Mouse (Mus musculus): ENCODE measurements around the gene Vdr.

Gene Vdr

DNA sequence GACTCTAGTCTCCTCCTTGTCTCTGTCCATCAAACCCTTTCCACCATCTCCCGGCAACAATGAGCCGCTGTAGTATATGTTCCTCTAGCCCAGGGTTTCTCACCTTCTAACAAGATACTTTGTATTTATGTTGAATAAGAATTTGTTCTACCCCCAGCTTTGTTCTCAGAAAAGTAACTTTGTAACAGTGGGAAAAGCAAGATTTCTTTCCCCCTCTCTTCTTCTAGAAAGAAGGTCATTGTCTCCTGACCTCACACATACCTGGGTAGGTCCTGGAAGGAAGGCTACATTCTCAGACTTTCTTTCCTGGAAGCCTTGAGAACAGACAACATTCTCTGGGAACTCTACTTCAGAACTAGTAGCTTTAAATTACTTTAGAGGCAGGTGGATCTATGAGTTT lies at the start of gene Vdr:
Gene Vdr, minus strand, starts transcription at position 101 of the 400 bp plus-strand sequence.
- no peak for DNase-seq (ENCODE audit: extremely low spot score, low read depth, low spot score)

DNA sequence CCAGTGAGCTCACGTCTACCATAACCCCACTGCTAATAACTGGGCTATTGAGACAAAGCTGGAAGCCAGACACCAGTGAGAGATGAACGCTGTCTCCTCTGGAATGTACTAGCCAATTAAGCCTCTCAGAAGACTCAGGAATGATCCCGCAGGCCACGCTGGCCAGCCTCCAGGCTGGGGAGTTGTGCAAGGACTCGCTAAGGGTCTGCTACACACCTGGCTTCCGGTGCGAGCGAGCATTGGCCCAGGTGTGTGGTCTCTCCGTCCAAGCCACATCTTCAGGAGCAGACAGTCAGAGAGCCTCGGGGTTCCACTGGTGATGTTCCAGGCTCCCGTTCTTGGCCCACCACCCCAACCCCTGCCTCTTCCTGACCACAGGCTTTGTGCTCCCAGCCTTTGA lies 46.0 kb upstream of the Vdr start:
- no peak for DNase-seq (ENCODE audit: extremely low spot score, low read depth, low spot score)

DNA sequence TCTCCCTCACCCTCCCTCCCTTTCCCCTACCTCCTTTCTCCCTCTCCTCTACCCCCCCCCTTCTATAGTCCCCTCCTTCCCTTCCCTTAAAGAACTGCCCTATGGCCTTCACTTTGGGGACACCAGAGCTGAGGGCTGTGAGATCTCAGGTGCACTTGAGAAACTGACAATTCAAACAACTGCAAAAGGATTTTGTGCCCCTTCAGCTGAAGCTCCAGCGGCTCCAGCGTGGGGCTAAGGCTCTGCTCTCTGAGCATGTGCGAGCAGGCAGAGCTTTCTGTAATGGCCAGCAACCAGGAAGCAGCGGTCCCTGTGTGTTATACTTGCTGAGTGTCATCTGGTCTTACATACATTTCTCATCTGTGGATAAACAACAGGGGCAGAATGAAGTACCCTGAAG lies 45.3 kb upstream of the Vdr start:
- DNase-seq (ENCODE audit: extremely low spot score, low read depth, low spot score) = no peak

DNA sequence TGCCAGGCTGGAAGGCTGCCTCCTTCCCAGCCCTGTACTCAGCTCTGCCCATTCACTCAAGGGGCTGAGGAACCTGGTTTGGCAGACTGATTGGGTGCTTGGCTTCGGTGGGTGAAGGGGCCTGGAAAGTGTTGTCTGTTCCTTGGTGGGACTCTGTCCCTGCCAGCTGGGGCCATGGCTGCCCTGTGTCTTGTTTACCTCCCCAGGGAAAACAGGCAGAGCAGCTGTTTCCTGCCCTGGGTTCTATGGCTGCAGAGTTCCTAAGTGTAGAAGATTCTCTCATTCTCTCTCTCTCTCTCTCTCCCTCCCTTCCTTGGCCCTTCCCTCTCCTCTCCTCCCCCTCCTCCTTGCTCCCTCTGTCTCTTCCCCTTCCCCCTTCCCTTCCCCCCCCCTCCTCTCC lies 44.9 kb upstream of the Vdr start:
- no peak for DNase-seq (ENCODE audit: extremely low spot score, low read depth, low spot score)

DNA sequence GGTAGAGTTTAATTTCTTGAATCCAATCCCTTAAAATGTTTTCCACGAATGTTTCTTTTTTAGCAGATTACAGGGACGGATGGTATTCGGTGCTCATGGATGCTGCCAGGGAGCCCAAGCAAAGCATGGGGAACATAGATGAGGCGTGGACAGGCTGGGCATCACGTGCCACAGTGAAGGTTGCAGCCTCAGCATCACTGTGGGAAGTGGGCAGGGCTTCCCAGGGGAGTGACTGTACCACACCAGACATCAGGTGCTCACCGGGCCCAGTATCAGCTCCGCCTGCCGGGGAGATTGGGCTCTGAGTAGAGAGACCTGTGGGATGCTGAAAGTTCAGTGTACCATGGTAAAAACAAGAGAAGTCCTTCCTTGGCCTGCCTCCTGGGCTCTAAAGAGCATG lies 44.2 kb upstream of the Vdr start:
- DNase-seq (ENCODE audit: extremely low spot score, low read depth, low spot score) = no peak

DNA sequence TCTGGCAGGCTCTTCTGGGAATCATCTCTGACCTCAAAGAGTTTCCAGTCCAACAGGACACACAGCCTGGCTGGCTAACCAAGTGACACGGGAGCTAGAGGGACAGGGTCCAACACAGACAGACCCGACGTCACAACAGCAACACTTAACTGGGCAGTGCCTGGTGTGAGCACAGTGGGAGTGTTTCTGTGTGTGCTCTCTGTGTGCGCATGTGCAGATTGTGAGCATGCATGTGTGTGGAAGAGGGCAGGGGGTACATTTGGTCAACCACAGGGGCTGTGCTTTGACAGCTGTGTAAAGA lies 42.4 kb upstream of the Vdr start:
- no peak for DNase-seq (ENCODE audit: extremely low spot score, low read depth, low spot score)

DNA sequence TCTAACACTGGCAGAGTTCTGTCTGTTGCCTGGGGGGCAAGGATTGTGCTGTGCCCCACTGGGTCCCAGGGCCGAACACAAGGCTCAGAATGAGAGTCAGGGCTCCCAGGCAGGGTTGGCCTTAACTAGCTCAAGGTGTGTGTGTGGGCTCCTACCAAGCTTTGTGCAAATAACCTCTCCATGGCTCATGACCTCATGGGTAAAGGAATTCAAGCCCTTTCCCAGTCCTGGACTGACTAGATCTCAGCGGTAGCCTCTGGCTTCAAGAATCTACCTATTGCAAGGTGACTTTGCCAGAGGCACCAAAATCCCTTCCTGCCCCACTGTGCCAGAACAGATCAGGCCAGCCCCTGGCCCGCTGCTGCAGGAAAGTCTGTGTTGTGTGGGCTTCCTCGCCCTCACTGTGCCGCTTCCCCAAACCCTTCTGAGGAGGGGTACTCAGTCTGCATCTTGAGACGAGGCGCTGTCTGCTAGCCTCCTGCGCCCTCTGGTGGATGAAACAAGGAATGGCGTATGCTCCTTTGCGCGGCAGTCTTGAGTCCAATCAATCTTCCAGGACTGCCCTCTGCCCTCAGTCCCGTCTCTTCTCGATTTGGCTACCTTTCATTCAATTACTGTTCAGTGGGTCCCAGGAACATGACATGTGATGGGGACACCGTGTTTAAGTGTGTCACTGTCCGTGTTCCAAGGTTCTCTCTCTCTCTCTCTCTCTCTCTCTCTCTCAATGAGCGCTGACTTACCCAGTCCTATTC lies 41.9 kb upstream of the Vdr start:
- peak; percentile 54 for DNase-seq (ENCODE audit: extremely low spot score, low read depth, low spot score)

DNA sequence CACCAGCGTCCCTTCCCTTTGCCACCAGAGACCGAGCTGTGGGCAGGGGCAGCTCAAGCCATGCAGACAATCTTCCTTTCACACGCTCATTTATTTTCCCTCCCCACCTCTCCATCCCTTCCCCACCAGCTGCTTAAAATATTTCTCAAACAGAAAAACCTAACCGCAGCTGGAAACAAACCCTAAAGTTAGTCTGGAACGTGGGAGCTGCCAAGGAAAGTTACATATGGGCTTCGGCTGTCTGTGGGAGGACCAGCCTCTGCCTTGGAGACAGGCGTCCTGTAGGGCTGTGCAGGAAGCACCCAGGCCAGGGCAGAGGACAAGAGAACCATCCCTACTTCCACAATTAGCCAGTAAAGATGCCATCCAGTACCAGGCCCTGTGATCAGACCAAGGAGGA lies 39.8 kb upstream of the Vdr start:
- no peak for DNase-seq (ENCODE audit: extremely low spot score, low read depth, low spot score)

DNA sequence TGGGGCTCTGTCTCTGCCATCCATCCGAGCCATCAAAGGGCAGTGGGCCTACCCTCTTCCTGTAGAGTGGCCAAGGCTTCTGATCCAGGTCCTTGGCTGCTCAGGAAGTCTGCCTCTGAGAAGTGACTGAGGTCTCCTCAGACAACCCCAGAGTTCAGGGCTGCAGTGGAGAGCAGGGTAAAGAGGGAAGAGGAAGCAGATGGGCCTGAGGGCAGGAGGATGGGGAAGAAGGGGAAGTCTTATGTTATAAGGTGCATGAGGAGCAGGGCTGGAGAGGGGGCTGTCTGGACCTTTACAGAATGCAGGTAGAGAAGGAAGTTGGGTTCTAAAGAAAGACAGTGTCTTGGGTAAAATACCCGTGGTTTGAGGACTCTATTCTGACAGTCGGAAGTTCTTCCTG lies 39.3 kb upstream of the Vdr start:
- DNase-seq (ENCODE audit: extremely low spot score, low read depth, low spot score) = no peak

DNA sequence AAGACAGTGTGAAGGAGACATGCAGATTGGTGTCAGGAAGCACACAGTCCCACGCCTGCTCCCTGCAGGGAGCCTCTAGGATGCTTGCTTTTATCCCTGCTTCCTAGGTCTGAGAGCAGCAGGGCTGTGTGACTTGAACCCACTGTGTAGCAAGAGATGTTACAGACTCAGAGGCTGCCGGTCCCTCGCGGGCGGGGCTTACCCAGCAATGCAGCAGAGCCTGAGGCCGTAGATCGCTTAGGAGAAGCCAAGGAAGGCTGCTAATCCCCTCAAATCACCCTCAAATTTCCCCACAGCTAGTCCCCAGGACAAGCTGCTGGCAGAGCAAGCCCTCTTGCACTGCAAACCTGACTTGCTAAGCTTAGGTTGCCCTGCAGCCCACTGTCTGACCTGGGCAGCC lies 38.3 kb upstream of the Vdr start:
- DNase-seq (ENCODE audit: extremely low spot score, low read depth, low spot score) = no peak

DNA sequence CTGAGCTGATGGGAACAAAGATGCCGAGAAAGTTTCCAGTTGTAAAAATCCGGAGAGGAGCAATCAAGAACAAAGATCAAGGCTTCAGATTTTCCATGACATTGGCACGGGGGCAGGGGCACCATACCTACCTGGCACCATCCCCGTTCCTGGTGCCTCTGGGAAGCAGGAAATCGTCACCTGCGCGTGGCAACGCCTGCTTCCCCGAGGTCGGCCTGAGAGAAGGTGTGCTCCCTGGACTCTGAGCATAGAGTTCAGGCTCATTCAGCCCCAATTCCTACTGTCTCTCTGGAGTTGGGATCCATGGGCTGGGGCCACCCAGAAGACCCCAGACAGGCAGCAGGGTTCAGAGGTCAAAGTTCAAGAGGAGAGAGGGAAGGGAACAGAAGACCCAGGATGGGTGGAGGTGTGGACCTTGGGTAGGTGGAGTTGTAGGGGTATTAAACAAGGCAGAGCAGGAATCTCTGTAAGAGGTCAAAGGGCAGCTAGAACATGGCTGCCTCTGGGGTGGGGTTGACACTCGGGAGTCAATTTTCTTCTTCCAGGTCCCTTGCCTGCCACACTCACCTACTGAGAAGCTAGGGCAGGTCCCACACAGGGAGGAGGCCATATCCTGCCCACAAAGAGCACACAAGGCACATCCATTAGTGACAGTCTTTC lies 35.4 kb upstream of the Vdr start:
- DNase-seq (ENCODE audit: extremely low spot score, low read depth, low spot score) = no peak

DNA sequence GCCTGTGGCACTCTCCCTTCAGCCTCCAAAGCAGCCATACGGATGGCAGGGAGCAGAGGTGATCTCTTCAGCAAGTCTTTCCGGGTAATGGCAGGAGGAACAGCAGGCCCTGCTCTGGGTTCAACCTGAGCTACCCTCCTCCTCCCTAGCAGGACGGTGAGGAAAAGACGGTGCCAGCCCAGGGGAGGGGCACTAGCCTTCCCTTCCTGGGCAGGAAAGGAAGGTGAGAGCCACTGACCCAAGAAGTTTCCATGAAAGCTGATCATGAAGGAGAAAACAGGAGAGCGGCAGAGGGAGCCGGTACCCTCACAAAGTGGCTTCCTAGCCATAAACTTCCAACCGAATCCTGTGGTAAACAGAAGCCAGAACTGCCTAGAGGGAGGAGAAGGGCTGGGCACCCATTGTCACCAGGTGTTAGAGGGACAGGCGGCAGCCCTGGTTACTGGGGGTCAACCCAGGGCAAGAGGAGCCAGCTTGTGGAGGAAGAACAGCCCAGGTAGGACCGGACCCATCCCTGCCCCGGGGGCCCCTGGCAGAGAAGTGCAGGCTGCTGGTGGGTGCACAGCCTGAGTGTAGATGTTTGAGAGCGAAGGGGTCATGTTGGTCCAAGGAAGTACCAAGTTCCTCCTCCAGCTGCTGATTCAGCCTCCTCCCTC lies 34.6 kb upstream of the Vdr start:
- DNase-seq (ENCODE audit: extremely low spot score, low read depth, low spot score) = no peak

DNA sequence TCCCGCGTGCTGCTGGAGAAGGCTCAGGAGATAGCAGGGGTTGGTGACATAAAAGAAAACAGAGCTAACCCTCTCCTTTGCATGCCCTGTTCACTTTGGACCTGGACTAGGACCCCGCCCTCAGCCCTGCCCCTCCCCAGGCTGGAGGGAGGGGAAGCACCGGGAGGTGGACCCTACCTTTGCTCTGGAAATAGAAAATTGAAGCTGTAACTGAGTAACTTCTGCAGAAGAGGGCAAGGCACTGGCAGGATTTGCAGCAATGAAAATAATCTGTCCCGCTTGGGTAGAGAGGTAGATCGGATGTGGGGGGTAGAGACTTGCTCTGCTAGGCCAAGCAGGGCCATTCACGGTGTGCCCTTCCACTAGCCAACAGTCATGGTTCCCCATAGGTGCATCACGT lies 32.9 kb upstream of the Vdr start:
- DNase-seq (ENCODE audit: extremely low spot score, low read depth, low spot score) = no peak

DNA sequence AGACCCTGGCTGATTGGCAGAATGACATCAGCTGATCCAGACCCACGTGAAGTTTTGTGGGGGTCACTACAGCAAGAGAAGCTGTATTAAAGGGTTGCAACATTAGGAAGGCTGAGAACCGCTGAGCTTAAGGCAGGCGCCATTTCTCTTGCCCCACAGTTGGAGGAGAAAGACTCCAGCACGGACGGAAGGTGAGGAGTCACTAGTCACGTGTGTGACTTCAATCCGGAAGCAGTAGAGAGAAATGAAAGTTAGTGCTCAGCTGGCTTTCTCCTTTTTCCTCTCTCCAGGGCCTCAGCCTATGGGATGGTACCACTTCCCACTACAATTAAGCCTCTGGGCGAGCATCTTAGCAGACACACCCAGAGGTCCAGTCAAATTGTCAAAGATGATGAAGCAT lies 32.1 kb upstream of the Vdr start:
- no peak for DNase-seq (ENCODE audit: extremely low spot score, low read depth, low spot score)

DNA sequence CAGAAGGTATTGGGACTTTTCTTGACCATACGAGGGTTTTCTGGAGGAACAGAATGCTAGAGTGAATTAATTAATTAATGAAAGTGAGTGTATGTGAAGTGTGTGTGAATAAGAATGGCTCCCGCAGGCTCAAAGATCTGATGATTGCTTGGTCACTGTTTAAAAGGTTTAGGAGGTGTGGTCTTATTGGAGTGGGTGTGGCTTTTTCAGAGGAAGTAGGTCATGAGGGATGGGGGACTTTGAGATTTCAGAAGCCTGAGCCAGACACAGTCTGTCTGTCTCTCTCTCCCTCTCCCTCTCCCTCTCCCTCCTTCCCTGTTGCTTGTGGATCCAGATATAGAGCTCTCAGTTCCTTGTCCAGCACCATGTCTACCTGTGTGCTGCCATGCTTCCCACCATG lies 30.9 kb upstream of the Vdr start:
- DNase-seq (ENCODE audit: extremely low spot score, low read depth, low spot score) = no peak

DNA sequence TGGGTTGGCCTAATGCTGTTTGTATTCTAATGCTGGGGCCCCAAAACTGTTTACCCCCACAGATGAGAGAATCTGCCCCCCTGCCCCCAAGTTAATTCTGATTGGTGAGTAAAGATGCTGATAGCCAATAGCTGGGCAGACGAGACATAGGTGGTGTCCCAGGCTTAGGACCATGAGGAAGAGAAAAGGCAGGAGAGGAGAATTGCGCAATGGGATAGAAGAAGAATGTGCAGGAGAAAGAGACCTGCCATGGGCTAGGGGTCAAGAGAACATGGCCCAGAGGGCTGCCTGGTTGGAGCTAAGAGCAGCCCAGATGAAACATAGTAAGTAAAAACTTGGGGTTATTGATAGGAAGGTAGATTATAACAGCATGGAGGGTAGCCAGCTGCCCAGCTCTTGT lies 29.7 kb upstream of the Vdr start:
- no peak for DNase-seq (ENCODE audit: extremely low spot score, low read depth, low spot score)

DNA sequence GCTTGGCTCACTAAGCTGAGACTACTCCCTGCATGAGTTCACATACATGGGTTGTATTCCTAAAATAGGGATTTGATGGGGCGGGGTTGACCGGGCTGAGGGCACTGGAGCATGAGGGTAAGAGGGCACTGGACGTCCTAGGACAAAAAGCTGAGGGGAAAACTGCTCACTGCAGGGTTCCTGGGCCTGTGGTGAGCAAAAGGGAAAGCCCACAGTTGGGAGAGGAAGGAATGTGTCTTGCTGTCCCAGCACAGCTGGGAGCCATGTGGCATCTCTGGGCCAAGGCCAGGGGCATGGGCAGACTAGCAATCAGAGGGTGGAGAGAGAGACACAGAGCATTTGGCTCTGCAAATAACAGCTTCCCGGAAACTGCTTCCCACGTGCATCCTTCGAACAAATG lies 28.1 kb upstream of the Vdr start:
- DNase-seq (ENCODE audit: extremely low spot score, low read depth, low spot score) = no peak

DNA sequence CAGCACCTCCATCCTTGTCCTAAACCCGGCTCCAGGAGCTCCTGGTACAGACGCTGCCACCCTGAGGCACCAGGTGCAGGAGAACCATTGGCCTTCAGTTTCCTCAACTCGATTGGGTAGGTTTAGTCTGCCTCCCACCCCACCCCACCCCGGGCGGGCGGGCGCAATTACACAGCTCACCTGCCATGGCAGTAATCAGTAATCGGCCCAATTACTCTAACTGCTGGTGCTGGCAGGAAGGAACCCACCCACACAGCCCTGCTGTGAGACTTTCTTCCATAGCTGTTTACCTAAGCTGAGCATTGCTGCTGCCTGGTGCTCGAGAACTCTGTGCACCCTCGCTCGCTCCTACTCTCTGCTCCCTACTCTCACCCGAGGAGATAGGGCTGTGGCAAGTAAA lies 22.0 kb upstream of the Vdr start:
- DNase-seq (ENCODE audit: extremely low spot score, low read depth, low spot score) = no peak

DNA sequence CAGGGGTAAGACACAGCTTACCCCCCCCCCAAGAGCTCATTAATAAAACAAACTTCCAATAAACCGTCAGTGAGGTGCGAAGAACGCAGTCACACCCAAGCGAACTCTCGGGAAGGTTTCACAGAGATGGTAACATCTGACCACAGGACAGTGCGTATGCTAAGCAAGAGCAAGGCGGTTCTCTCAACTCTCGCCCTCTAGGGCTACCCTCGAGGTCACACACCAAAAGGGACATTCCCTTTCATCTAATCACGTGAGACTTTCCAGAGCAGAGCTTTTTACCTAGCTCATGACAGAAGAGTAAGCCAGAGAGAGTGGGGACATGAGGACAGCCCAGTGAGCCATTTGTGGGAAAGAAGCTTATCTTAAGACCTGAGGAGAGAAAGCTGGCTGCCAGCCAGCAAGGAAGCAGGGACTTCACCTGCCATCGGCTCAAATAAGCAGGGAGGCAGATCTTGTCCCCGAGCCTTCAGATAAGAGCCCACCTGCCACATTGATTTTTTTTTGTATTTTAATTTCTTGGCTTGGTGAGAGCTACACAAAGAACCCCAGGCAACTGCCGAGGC lies 18.9 kb upstream of the Vdr start:
- DNase-seq (ENCODE audit: extremely low spot score, low read depth, low spot score) = no peak

DNA sequence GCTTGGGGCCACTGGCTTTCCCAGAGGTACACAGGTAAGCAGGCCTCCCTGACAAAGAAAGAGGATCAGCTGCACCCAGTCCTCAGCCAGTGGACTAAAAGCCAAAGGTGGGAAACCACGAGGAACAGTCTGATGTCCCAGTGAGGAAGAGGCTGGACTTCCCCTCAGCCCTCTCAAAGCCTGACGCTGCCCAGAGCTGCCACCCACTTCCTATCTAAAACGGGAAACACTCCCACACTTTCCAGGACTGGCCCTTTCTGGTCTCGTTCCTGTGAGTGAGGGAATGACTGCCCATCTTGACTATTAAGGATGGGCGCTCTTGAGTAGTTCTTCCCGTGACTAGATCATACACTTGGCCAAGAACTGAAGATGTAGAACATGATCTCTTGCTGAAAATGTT lies 17.4 kb upstream of the Vdr start:
- no peak for DNase-seq (ENCODE audit: extremely low spot score, low read depth, low spot score)

DNA sequence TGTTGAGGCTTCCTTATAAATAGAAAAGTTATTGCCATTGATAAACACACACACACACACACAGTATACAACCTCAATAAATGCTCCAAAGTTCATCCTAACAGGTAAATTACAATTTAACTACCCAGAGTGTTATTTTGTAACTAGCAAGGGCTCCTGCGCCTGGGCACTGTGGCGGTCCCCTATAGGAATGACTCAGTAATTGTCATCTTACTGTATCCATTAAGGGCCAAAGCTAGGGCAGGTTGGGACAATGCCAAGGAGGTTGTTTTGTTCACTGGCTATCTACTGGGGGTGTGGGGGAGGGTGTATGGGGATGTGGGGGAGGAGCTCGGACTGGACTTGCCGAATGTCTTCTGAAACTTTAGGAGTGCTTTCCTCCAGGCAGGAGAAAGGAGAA lies 16.6 kb upstream of the Vdr start:
- DNase-seq (ENCODE audit: extremely low spot score, low read depth, low spot score) = no peak

DNA sequence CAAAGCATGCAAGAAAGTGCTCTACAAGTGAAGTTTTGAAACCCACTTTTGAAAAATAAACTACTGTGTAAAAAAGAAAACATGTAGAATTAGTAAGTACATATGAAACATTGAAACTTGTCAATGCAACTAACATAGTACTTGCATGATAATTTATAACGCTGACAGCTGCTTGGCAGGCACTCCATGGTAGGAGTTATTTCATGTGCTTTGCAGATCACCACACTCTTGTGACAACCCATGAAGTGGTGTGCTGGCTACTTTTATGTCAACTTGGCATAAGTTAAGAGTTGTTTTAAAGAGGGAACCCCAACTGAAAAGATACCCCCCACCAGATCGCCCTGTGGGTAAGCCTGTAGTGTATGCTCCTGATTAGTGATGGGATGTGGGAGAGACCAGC lies 12.0 kb upstream of the Vdr start:
- no peak for DNase-seq (ENCODE audit: extremely low spot score, low read depth, low spot score)

All from hindlimb bud, embryonic 11.5 days (tissue).